In genomic region chr8:35240884-35241283, GRCm38 (mm10) we compare ENCODE assay signal across 24 mouse cellular contexts.
DNase-seq lines count a peak whose midpoint lies in the region; ATAC-seq and TF ChIP-seq lines count a peak whose summit lies in the region.
"Had no signal": no experiment of that assay in that cellular context is flagged by ENCODE, and none has a peak within 500 bp of the region (broad histone marks: within the 10 kb centered on the region; RNA-seq: fewer than 3 reads in every experiment).

No protein-coding gene starts in this region.

- H3K9ac ChIP-seq in heart, embryonic 13.5 days = no peak overlapping the region
- no peak overlapping the region for H3K9ac ChIP-seq in CH12.LX (ENCODE audit: insufficient read depth, low read depth)
- H3K9ac ChIP-seq: embryonic facial prominence, embryonic 13.5 days; embryonic facial prominence, embryonic 15.5 days; forebrain, embryonic 12.5 days had no signal

- TF ChIP-seq RAD21 in CH12.LX (IDR thresholded peaks at IDR 0.05; ENCODE audit: low read depth, low read length) = no peak

- H3K27me3 ChIP-seq in heart, embryonic 13.5 days (replicated peaks) = no peaks in the 10 kb centered on the region
- H3K27me3 ChIP-seq in CH12.LX (replicated peaks) = no peaks in the 10 kb centered on the region
- H3K27me3 ChIP-seq: embryonic facial prominence, embryonic 13.5 days; embryonic facial prominence, embryonic 15.5 days; forebrain, embryonic 12.5 days had no signal

- no peak for ATAC-seq in heart, embryonic 13.5 days (ENCODE audit: extremely low read depth, insufficient number of reproducible peaks, low FRiP score, low TSS enrichment)
- ATAC-seq: CD4-positive, CD25-positive, alpha-beta regulatory T cell, adult 4 months; forebrain, embryonic 14.5 days; forebrain, embryonic 16.5 days had no signal

- no peak for TF ChIP-seq POLR2A in CH12.LX (IDR thresholded peaks at IDR 0.05; ENCODE audit: low read depth, low read length)

- 70% methylated on average over 6 of the region's 6 CpGs for WGBS in heart, embryonic 13.5 days

- H3K9me3 ChIP-seq in heart, embryonic 13.5 days = no peaks in the 10 kb centered on the region
- no peaks in the 10 kb centered on the region for H3K9me3 ChIP-seq in CH12.LX (replicated peaks; ENCODE audit: low read length)
- H3K9me3 ChIP-seq: embryonic facial prominence, embryonic 13.5 days; embryonic facial prominence, embryonic 15.5 days; forebrain, embryonic 10.5 days; forebrain, embryonic 12.5 days had no signal

- no peaks in the 10 kb centered on the region for H3K36me3 ChIP-seq in heart, embryonic 13.5 days
- H3K36me3 ChIP-seq in CH12.LX (replicated peaks in 1 of 2; ENCODE audit: control insufficient read depth in 1 of 2, insufficient read depth in 1 of 2, low read length in 1 of 2) = no peaks in the 10 kb centered on the region
- H3K36me3 ChIP-seq: embryonic facial prominence, embryonic 13.5 days; embryonic facial prominence, embryonic 15.5 days; forebrain, embryonic 10.5 days; forebrain, embryonic 12.5 days had no signal

- TF ChIP-seq CTCF in CH12.LX (conservative IDR thresholded peaks at IDR 0.05 in 1 of 2, IDR thresholded peaks at IDR 0.05 in 1 of 2; ENCODE audit: low read depth in 2 of 2, low read length in 2 of 2) = no peak

- H3K4me3 ChIP-seq in heart, embryonic 13.5 days = no peak overlapping the region
- no peak overlapping the region for H3K4me3 ChIP-seq in CH12.LX (replicated peaks in 1 of 3; ENCODE audit: low read depth in 2 of 3, low read length in 2 of 3, poor library complexity in 1 of 3)
- H3K4me3 ChIP-seq: embryonic facial prominence, embryonic 13.5 days; embryonic facial prominence, embryonic 15.5 days; erythroblast, embryonic 14.5 days; forebrain, embryonic 10.5 days; forebrain, embryonic 12.5 days had no signal

- H3K4me1 ChIP-seq in heart, embryonic 13.5 days = peaks cover 28% of the 10 kb centered on the region
- peaks cover 0 to 19% of the 10 kb centered on the region in 2 experiments; a peak in 2 of 4 replicates for H3K4me1 ChIP-seq in CH12.LX (ENCODE audit: control insufficient read depth in 1 of 2, insufficient read depth in 2 of 2)

- H3K27ac ChIP-seq in heart, embryonic 13.5 days (replicated peaks) = peak overlapping the region; percentile 32
- no peak overlapping the region for H3K27ac ChIP-seq in CH12.LX (ENCODE audit: insufficient read depth, low read depth)
- H3K27ac ChIP-seq: embryonic facial prominence, embryonic 13.5 days; embryonic facial prominence, embryonic 15.5 days; forebrain, embryonic 10.5 days; forebrain, embryonic 12.5 days had no signal

- dilution Hi-C loops in CH12.LX (cut with MboI; ENCODE audit: extremely low pct_ligation_motif_present, extremely low pct_unique_long_range_greater_than_20kb, low sequenced_read_pairs) = no loop called here

- H3K79me2 ChIP-seq in CH12.LX (replicated peaks; ENCODE audit: control insufficient read depth, extremely low read depth, insufficient read depth, poor library complexity, severe bottlenecking) = no peaks in the 10 kb centered on the region

- no peak for TF ChIP-seq EP300 in CH12.LX (IDR thresholded peaks at IDR 0.05; ENCODE audit: low read length)

- no peak overlapping the region for H3K4me2 ChIP-seq in heart, embryonic 13.5 days
- no peak overlapping the region for H3K4me2 ChIP-seq in CH12.LX (ENCODE audit: insufficient read depth, low read depth, poor library complexity, severe bottlenecking)
- H3K4me2 ChIP-seq: embryonic facial prominence, embryonic 13.5 days; embryonic facial prominence, embryonic 15.5 days; forebrain, embryonic 12.5 days had no signal

- intact Hi-C loops in heart, postnatal 36 days (cut with DNase I) = no loop called here

- DNase-seq in heart, adult 11 months = peak; percentile 78
- no peak for DNase-seq in heart, adult 18-20 months
- no peak for DNase-seq in heart, postnatal 36 days
- peak; percentile 26 for DNase-seq in CH12.LX (ENCODE audit: extremely low read depth)
- DNase-seq: adrenal gland, adult 2 months; adrenal gland, postnatal 10 days; adrenal gland, postnatal 25 days; B cell, adult 2 months; cerebellum, adult 11 months; cerebellum, adult 18-20 months; cerebellum, adult 8-10 months; cerebellum, adult 9-11 months; cerebellum, postnatal 14 days; cerebellum, postnatal 36 days; embryo, embryonic 11 days had no signal

- in situ Hi-C loops in CH12.LX (cut with MboI; ENCODE audit: low pct_ligation_motif_present, low pct_unique_long_range_greater_than_20kb, low sequenced_read_pairs) = loop anchor here (25.0 kb wide), 1 partner anchor 221 kb away; no protein-coding TSS in a partner anchor

TF ChIP-seq in CH12.LX, 34 proteins besides CTCF, POLR2A, EP300 and RAD21:
- TF ChIP-seq USF1 (IDR thresholded peaks at IDR 0.05; ENCODE audit: low read depth, low read length) = no peak
- TF ChIP-seq MEF2A (IDR thresholded peaks at IDR 0.05; ENCODE audit: borderline replicate concordance, low read depth, low read length) = peak; percentile 43; the same call in 1 of the 2 replicates

Comparison
In these comparisons a context has a peak if more than half of its experiments do, and no peak if none do; other contexts are left out.
1. DNase-seq: peak in heart, adult 11 months (single experiment) and CH12.LX (single experiment); none in heart, adult 18-20 months (0 of 2) and heart, postnatal 36 days (0 of 2).